Mouse (Mus musculus) adrenal gland, postnatal 10 days (tissue): ENCODE data around the gene Slc6a11. TPM values are rescaled to one million over a fixed set of nuclear protein-coding genes. Genes with fewer than 3 reads are reported as not detected.

Source experiments
- DNase-seq: peaks from one replicate; pipeline ENCODE4 v3.0.0; 2021; ENCODE audit warnings: mixed read lengths
- long read RNA-seq, 2 experiments: library from polyadenylated mRNA; stranded (forward); transcript quantifications; one replicate each; pipeline ENCODE4 v2.0.0; 2021
- total RNA-seq, 2 experiments: library from RNA; stranded (reverse); gene quantifications; 2 replicates each; pipeline ENCODE4 v1.2.3; 2021

Slc6a11 gene
- under 1 TPM; 0.30 TPM for total RNA-seq
- long read RNA-seq, experiment 1 = 0 reads
- long read RNA-seq, experiment 2 = 0 reads

GRCm38 (mm10) chr6:114131122-114131872, at the start of gene Slc6a11:
Slc6a11 (plus strand) TSS chr6:114131241.
- DNase-seq = peak; percentile 19

DNA sequence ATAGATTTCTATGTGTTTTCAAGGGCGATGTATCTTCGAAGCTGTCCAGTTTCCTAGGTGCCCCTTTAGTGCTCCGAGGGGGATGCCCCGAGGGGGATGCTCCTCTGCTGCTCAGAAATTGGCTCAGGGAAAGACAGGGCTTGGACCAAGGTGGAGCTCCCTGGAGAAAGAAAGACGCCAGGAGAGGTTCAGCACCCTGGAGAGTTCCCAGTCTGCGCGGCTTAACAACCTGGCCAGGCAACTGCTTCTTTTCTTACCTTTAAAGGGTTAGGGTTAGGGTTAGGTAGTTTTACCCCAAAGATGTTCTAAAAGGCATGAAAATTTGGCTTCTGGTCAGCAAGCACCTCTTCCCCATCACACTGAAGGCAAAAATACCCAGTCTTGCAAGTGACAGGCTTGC, 43.9 kb upstream of the Slc6a11 start:
- DNase-seq = peak; percentile 66

DNA sequence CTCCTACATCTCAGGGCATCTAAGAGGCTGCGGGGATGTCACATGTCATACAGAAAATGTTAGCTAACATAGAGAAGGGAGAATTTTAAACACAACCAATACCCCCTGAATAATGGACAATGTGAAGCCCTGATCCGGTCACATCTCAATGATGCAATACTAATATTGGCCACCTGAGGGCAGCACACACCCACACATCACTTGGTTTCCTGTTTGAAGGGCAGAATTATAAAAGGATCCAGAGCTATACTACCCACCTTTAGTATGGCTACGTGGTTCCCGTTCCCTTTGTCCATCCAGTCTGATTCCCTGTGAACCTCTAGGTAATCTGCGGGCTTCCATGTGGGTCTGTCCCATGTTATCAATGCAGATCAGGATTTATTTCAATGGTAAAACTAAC, 41.4 kb upstream of the Slc6a11 start:
- peak; percentile 83 for DNase-seq

GRCm38 (mm10) chr6:114092216-114092615, 38.8 kb upstream of the Slc6a11 start:
- no peak for DNase-seq

GRCm38 (mm10) chr6:114094251-114094650, 36.8 kb upstream of the Slc6a11 start:
- no peak for DNase-seq

- DNase-seq = no peak
Observed at GRCm38 (mm10) chr6:114096574-114096973, 34.5 kb upstream of the Slc6a11 start.

- DNase-seq = no peak
Observed at GRCm38 (mm10) chr6:114101923-114102322, 29.1 kb upstream of the Slc6a11 start.

DNA sequence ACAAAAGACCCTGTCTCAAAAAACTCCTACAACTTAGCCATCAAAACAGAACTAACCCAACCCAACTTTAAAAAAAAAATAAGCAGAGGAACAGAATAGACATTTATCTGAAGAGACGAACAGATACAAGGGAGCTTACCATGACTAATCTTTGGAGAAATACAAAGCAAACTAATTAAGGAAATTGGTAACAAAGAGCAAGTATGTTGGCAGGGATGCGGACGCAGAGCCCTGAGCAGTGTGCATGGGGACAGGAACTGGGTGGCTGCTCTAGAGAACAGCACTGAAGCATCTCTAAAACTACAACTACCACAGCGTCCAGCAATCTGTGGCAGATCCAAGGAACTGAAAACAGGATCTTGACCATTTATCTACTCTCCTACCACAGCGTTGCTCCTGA, 11.5 kb upstream of the Slc6a11 start:
- DNase-seq = no peak

DNA sequence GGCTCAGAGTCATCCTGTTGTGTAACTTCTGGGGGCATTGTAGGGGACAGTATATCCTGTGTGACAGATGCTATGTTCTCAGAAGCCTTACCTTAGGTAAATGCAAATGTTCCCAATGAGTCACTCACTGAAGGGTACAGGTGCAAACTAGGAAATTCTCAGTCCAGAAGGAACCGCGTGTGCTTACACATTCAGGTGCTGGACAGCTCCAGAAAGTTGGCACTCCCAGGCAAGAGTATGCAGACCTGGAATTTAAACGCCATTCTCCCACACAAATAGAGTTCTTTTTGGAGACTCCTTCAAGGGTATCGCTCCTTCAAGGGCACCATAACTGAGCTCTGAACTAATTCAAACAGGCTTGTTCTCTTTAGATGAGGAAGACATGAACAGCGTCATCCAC, 5.5 kb upstream of the Slc6a11 start:
- DNase-seq = no peak

- no peak for DNase-seq
Observed at GRCm38 (mm10) chr6:114132472-114132871, 1.4 kb downstream of the Slc6a11 start.

- no peak for DNase-seq
Observed at GRCm38 (mm10) chr6:114132916-114133315, 1.9 kb downstream of the Slc6a11 start.

- DNase-seq = no peak
Observed at GRCm38 (mm10) chr6:114138970-114139369, 7.9 kb downstream of the Slc6a11 start.

DNA sequence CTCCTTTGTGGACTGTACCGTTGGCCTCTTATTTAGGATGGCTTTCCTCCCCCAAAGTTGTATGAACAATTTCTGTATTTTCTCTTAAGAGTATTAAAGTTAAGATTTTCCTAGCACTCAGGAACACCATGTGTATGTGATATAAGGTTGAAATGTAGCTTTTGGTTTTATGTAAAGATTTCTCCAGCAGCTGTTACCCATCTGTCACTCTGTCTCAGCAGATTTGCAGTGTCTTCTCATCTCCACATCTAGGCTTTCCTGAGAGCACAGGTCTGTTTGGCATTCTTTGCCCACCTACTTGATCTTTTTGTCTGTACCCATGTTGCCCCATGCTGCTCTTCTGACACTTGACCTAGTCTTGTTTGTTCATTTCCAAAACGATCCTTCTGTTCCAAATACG, 10.4 kb downstream of the Slc6a11 start:
- no peak for DNase-seq

GRCm38 (mm10) chr6:114142480-114142879, 11.4 kb downstream of the Slc6a11 start:
- DNase-seq = no peak

DNA sequence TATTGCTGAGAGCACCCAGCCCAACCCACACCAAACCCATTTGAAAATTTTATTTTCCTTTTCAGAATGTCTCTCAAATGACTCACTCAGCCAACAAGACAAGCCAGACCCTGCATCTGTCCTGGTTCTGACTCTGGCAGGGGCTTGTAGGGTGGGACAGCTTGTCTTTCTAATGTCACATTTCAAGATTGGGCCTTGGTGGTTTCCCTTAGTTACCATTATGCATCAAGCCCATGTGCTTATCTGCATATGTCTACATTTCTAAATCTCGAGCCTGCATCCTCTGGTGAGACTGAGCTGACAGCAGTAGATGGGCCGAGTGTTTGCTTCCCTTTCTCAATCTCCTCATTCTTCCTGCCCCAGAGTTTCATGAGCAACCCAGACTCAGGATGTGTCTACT, 12.5 kb downstream of the Slc6a11 start:
- DNase-seq = no peak

- DNase-seq = no peak
Observed at GRCm38 (mm10) chr6:114144447-114145105, 13.5 kb downstream of the Slc6a11 start.

- no peak for DNase-seq
Observed at GRCm38 (mm10) chr6:114145650-114146329, 14.7 kb downstream of the Slc6a11 start.

DNA sequence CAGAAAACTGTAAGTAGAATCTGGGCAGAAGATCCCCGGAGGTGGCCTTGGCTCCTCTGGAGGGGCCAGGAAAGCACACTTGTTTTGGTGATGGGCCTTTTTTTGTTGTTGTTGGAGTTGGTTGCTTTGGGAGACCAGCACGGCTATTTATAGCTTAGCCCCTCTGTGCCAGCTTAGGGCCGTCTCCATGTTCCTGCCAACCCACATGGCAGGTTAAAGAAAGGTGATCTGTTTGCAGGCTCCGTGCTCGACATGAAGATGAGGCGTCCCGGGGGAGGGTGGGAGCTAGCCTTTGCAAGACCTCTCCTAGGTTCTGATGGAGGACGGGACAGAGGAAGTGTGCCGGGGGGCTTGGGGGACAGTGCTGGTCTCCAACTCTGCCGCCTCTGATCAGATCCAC, 24.7 kb downstream of the Slc6a11 start:
- DNase-seq = no peak

DNA sequence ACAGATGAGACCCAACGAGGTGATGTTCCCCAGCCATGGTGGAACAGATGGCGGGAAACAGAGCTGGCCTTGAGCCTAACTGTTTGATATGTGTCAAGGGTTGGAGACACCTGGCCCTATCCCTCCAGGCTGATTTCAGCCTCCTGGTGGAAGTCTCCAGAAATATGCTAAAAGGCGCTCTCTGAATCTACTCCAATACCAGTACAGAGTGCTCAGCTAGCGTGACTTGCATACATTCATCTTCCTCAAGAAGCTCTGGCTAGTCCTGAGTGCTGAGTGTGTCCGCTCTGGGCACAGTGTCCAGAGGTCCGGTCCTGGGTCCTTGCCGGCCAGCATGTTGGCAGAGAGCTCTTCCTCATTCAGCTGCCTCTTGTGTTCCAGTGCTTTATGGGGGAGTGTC, 27.8 kb downstream of the Slc6a11 start:
- no peak for DNase-seq

DNA sequence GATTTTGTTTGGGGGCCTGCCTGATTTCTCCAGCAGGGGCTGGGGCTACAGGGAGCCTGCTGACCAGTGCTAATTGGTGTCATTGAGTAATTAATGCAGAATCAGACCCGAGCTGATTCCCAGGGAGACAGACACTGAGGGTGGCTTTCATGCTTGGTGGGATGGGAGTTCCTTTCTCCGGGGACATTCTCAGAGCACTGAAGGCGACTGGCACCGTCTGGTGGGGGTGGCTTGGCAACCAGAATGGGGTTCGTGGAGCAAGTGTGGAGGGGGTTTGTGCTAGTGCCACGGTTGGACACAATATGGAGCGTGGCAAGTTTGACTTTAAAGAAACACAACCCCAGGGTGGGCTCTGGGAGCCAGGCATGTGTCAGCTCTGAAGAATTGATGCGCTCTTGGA, 29.7 kb downstream of the Slc6a11 start:
- no peak for DNase-seq

DNA sequence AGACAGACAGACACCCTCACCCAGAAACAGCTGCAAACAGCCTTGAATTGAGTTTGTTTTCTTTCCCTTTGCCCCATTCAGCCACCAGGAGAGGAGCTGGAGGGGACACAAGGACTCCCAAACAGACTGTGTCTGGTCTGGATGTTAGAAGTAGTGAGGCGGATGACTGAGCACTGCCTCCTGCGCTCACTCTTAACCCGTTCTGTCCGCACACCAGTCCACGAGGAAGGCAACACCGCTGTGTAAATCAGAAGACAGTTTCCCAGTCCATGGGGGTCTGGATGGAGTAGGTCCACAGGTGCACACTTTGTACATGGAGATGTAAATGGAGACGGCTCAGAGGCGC, 43.0 kb downstream of the Slc6a11 start:
- DNase-seq = no peak

DNA sequence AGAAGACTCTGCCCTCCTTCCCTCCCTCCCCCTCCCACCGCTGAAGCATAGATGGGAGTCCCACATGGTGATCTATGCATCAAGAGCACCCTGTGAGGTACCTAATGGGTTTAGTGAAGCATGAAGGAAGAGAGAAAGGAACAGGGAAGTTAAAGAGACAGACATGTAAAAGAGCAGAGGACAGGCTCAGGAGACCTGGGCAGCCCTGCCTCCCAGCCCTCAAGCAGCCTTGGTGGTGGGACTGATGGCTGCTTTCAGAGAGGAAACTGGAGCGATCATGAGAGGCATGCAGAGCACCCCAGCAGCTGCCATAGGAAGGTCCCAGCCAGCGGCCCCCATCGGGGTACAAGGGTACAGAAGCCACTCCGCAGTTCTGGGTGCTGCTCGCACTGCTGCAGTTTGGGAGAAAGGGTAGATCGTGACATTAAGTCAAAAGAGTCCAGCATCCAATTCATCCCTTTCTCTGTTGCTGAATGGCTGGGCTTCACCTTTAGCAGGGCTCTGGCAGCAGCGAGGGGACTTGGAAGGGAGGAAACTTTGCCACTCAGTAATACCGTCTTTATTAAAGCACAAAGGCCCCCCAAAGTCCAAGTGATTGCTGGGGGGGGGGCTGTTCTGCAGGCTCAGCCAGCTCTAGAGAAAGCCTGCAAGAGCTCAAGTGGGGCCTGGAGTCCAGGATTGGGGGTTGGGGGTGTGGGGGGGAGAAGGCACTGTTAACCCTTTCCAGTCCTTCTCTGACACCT, 43.5 kb downstream of the Slc6a11 start:
- DNase-seq = no peak

- no peak for DNase-seq
Observed at GRCm38 (mm10) chr6:114178141-114178540, 47.1 kb downstream of the Slc6a11 start.
